Mouse (Mus musculus) liver, embryonic 14.5 days (tissue): ENCODE results near the gene Wwc2.

Source experiments
- CTCF ChIP-seq: IDR thresholded peaks from 2 replicates; pipeline ENCODE4 v1.5.1; 2016; ENCODE audit warnings: antibody characterized with exemption, low read depth, control low read depth
- EP300 ChIP-seq: IDR thresholded peaks from 2 replicates; pipeline ENCODE4 v1.6.1; 2016; ENCODE audit warnings: antibody characterized with exemption, low read depth

GRCm38 (mm10) chr8:47799438-47799837 is 191.3 kb downstream of the Wwc2 start:
- no peak for TF ChIP-seq CTCF
- no peak for TF ChIP-seq EP300
